Mouse (Mus musculus): ENCODE results near the gene Ank. TPM values are rescaled to one million over a fixed set of nuclear protein-coding genes. Genes with fewer than 3 reads are reported as not detected.

Gene Ank
- polyA plus RNA-seq, 1 experiment from 2014 or later: 11.0 TPM

- no peak overlapping the region for H3K27ac ChIP-seq
- no peaks in the 10 kb centered on the region for H3K36me3 ChIP-seq (ENCODE audit: insufficient read depth, low read length)
- no peak overlapping the region for H3K9ac ChIP-seq (ENCODE audit: low read depth, low read length)
- H3K4me2 ChIP-seq (ENCODE audit: low read length): no peak overlapping the region
- ATAC-seq (replicated peaks; ENCODE audit: low FRiP score, low read depth) (no peak), DNase-seq (ENCODE audit: low spot score) (no peak)
- TF ChIP-seq CTCF (IDR thresholded peaks at IDR 0.05; ENCODE audit: low read depth): no peak
- H3K9me3 ChIP-seq (replicated peaks; ENCODE audit: low read length): no peaks in the 10 kb centered on the region
- no peaks in the 10 kb centered on the region for H3K27me3 ChIP-seq (ENCODE audit: insufficient read depth, low read length)
- 84% methylated on average over 2 of the region's 2 CpGs for WGBS
- no peaks in the 10 kb centered on the region for H3K4me1 ChIP-seq (replicated peaks; ENCODE audit: insufficient read depth, low read length)
- H3K4me3 ChIP-seq (replicated peaks; ENCODE audit: low read depth, low read length): no peak overlapping the region
These were observed 113.4 kb downstream of the Ank start for GRCm38 (mm10) chr15:27579853-27580252.

GRCm38 (mm10) chr15:27580771-27581170, 114.3 kb downstream of the Ank start:
- DNase-seq (ENCODE audit: low spot score) (no peak), ATAC-seq (replicated peaks; ENCODE audit: low FRiP score, low read depth) (no peak)
- Histone ChIP-seq H3K9me3 (replicated peaks; ENCODE audit: low read length) (no peaks in the 10 kb centered on the region), H3K27ac (no peak overlapping the region), H3K9ac (ENCODE audit: low read depth, low read length) (no peak overlapping the region), H3K36me3 (ENCODE audit: insufficient read depth, low read length) (no peaks in the 10 kb centered on the region), H3K27me3 (ENCODE audit: insufficient read depth, low read length) (no peaks in the 10 kb centered on the region), H3K4me1 (replicated peaks; ENCODE audit: insufficient read depth, low read length) (no peaks in the 10 kb centered on the region), H3K4me2 (ENCODE audit: low read length) (no peak overlapping the region), H3K4me3 (replicated peaks; ENCODE audit: low read depth, low read length) (no peak overlapping the region)
- TF ChIP-seq CTCF (IDR thresholded peaks at IDR 0.05; ENCODE audit: low read depth): no peak
- 77% methylated on average over 2 of the region's 2 CpGs for WGBS

GRCm38 (mm10) chr15:27581640-27582039, 115.2 kb downstream of the Ank start:
- 68% methylated on average over 3 of the region's 3 CpGs for WGBS
- no peaks in the 10 kb centered on the region for H3K4me1 ChIP-seq (replicated peaks; ENCODE audit: insufficient read depth, low read length)
- H3K4me2 ChIP-seq (ENCODE audit: low read length): no peak overlapping the region
- no peak overlapping the region for H3K4me3 ChIP-seq (replicated peaks; ENCODE audit: low read depth, low read length)
- no peaks in the 10 kb centered on the region for H3K9me3 ChIP-seq (replicated peaks; ENCODE audit: low read length)
- no peaks in the 10 kb centered on the region for H3K27me3 ChIP-seq (ENCODE audit: insufficient read depth, low read length)
- no peak for TF ChIP-seq CTCF (IDR thresholded peaks at IDR 0.05; ENCODE audit: low read depth)
- no peaks in the 10 kb centered on the region for H3K36me3 ChIP-seq (ENCODE audit: insufficient read depth, low read length)
- H3K27ac ChIP-seq: no peak overlapping the region
- no peak for ATAC-seq (replicated peaks; ENCODE audit: low FRiP score, low read depth)
- no peak overlapping the region for H3K9ac ChIP-seq (ENCODE audit: low read depth, low read length)
- no peak for DNase-seq (ENCODE audit: low spot score)

GRCm38 (mm10) chr15:27582428-27582827, 116.0 kb downstream of the Ank start:
- H3K27ac ChIP-seq: no peak overlapping the region
- no peak for DNase-seq (ENCODE audit: low spot score)
- no peaks in the 10 kb centered on the region for H3K36me3 ChIP-seq (ENCODE audit: insufficient read depth, low read length)
- H3K9ac ChIP-seq (ENCODE audit: low read depth, low read length): no peak overlapping the region
- no peak for ATAC-seq (replicated peaks; ENCODE audit: low FRiP score, low read depth)
- H3K4me1 ChIP-seq (replicated peaks; ENCODE audit: insufficient read depth, low read length): no peaks in the 10 kb centered on the region
- no peaks in the 10 kb centered on the region for H3K27me3 ChIP-seq (ENCODE audit: insufficient read depth, low read length)
- no peak overlapping the region for H3K4me3 ChIP-seq (replicated peaks; ENCODE audit: low read depth, low read length)
- peak; percentile 57 for TF ChIP-seq CTCF (IDR thresholded peaks at IDR 0.05; ENCODE audit: low read depth)
- WGBS: 99% methylated on average over 3 of the region's 3 CpGs
- H3K9me3 ChIP-seq (replicated peaks; ENCODE audit: low read length): no peaks in the 10 kb centered on the region
- H3K4me2 ChIP-seq (ENCODE audit: low read length): no peak overlapping the region

GRCm38 (mm10) chr15:27583042-27583441, 116.6 kb downstream of the Ank start:
- H3K27ac ChIP-seq: no peak overlapping the region
- peak; percentile 73 for DNase-seq (ENCODE audit: low spot score)
- no peaks in the 10 kb centered on the region for H3K36me3 ChIP-seq (ENCODE audit: insufficient read depth, low read length)
- no peak overlapping the region for H3K4me2 ChIP-seq (ENCODE audit: low read length)
- H3K9ac ChIP-seq (ENCODE audit: low read depth, low read length): no peak overlapping the region
- no peak for ATAC-seq (replicated peaks; ENCODE audit: low FRiP score, low read depth)
- no peaks in the 10 kb centered on the region for H3K4me1 ChIP-seq (replicated peaks; ENCODE audit: insufficient read depth, low read length)
- TF ChIP-seq CTCF (IDR thresholded peaks at IDR 0.05; ENCODE audit: low read depth): peak; percentile 76
- H3K27me3 ChIP-seq (ENCODE audit: insufficient read depth, low read length): no peaks in the 10 kb centered on the region
- no peak overlapping the region for H3K4me3 ChIP-seq (replicated peaks; ENCODE audit: low read depth, low read length)
- 76% methylated on average over 4 of the region's 4 CpGs for WGBS
- no peaks in the 10 kb centered on the region for H3K9me3 ChIP-seq (replicated peaks; ENCODE audit: low read length)

GRCm38 (mm10) chr15:27583620-27584019, 117.1 kb downstream of the Ank start:
- ATAC-seq (replicated peaks; ENCODE audit: low FRiP score, low read depth) (no peak), DNase-seq (ENCODE audit: low spot score) (no peak)
- H3K4me1 ChIP-seq (replicated peaks; ENCODE audit: insufficient read depth, low read length): no peaks in the 10 kb centered on the region
- no peak overlapping the region for H3K4me2 ChIP-seq (ENCODE audit: low read length)
- H3K36me3 ChIP-seq (ENCODE audit: insufficient read depth, low read length): no peaks in the 10 kb centered on the region
- TF ChIP-seq CTCF (IDR thresholded peaks at IDR 0.05; ENCODE audit: low read depth): no peak
- no peak overlapping the region for H3K9ac ChIP-seq (ENCODE audit: low read depth, low read length)
- no peak overlapping the region for H3K4me3 ChIP-seq (replicated peaks; ENCODE audit: low read depth, low read length)
- H3K27me3 ChIP-seq (ENCODE audit: insufficient read depth, low read length): no peaks in the 10 kb centered on the region
- H3K27ac ChIP-seq: no peak overlapping the region
- 94% methylated on average over 6 of the region's 6 CpGs for WGBS
- H3K9me3 ChIP-seq (replicated peaks; ENCODE audit: low read length): no peaks in the 10 kb centered on the region

- 67% methylated on average over 4 of the region's 4 CpGs for WGBS
- no peaks in the 10 kb centered on the region for H3K4me1 ChIP-seq (replicated peaks; ENCODE audit: insufficient read depth, low read length)
- H3K4me2 ChIP-seq (ENCODE audit: low read length): no peak overlapping the region
- TF ChIP-seq CTCF (IDR thresholded peaks at IDR 0.05; ENCODE audit: low read depth): peak; percentile 20; the same call in 1 of the 2 replicates
- no peaks in the 10 kb centered on the region for H3K9me3 ChIP-seq (replicated peaks; ENCODE audit: low read length)
- no peaks in the 10 kb centered on the region for H3K27me3 ChIP-seq (ENCODE audit: insufficient read depth, low read length)
- no peak overlapping the region for H3K27ac ChIP-seq
- ATAC-seq (replicated peaks; ENCODE audit: low FRiP score, low read depth) (no peak), DNase-seq (ENCODE audit: low spot score) (peak; percentile 35)
- 0 out of 2 replicates have a peak, but pooled peaks cover 2% of the 10 kb centered on the region for H3K36me3 ChIP-seq (ENCODE audit: insufficient read depth, low read length)
- H3K4me3 ChIP-seq (replicated peaks; ENCODE audit: low read depth, low read length): no peak overlapping the region
- H3K9ac ChIP-seq (ENCODE audit: low read depth, low read length): no peak overlapping the region
These were observed 119.1 kb downstream of the Ank start for GRCm38 (mm10) chr15:27585466-27586092.

Measured in kidney, postnatal 0 days (tissue).